Mouse (Mus musculus): Measurements from ENCODE around the gene Daam1. TPM values are rescaled to one million over a fixed set of nuclear protein-coding genes. Genes with fewer than 3 reads are reported as not detected.

The Daam1 gene
- polyA plus RNA-seq, 1 experiment from 2014 or later = 7.4 TPM

GRCm38 (mm10) chr12:71932433-71933386 is 101.8 kb downstream of the Daam1 start:
- Histone ChIP-seq H3K27ac (replicated peaks) (no peak overlapping the region), H3K4me1 (no peaks in the 10 kb centered on the region), H3K9me3 (no peaks in the 10 kb centered on the region), H3K27me3 (replicated peaks; ENCODE audit: low read depth, poor library complexity, severe bottlenecking) (no peaks in the 10 kb centered on the region), H3K36me3 (replicated peaks) (peaks cover 2% of the 10 kb centered on the region; the same call in 1 of the 2 replicates), H3K4me3 (no peak overlapping the region)
- no peak for DNase-seq (ENCODE audit: low spot score)
- WGBS = 85% methylated on average over 9 of the region's 9 CpGs

GRCm38 (mm10) chr12:71933989-71934645 is 103.2 kb downstream of the Daam1 start:
- DNase-seq (ENCODE audit: low spot score) = no peak
- Histone ChIP-seq H3K9me3 (no peaks in the 10 kb centered on the region), H3K27me3 (replicated peaks; ENCODE audit: low read depth, poor library complexity, severe bottlenecking) (no peaks in the 10 kb centered on the region), H3K27ac (replicated peaks) (no peak overlapping the region), H3K36me3 (replicated peaks) (peaks cover 8% of the 10 kb centered on the region), H3K4me3 (no peak overlapping the region), H3K4me1 (no peaks in the 10 kb centered on the region)
- 92% methylated on average over 6 of the region's 6 CpGs for WGBS

DNA sequence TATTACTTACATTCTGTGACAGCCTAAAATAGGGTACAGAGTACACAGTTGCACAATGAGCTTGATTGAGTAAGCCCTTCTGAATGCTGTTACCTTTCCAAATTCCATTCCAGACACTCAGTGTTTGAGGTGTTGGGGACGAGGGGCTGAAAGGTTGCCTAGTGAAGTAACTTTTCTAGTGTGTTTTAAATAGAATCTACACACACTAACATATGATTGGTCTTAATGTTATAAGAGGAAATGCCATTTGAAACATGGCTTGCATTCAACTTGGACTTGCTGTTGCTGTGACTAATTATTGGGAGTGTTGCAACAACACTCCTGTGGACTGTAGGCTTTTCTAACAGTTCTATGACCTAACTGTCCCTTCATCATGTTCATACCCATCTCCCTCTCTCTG is 105.8 kb downstream of the Daam1 start:
- Histone ChIP-seq H3K36me3 (replicated peaks) (peaks cover 8% of the 10 kb centered on the region), H3K4me1 (no peaks in the 10 kb centered on the region), H3K27ac (replicated peaks) (no peak overlapping the region), H3K27me3 (replicated peaks; ENCODE audit: low read depth, poor library complexity, severe bottlenecking) (no peaks in the 10 kb centered on the region), H3K9me3 (no peaks in the 10 kb centered on the region), H3K4me3 (no peak overlapping the region)
- WGBS = 88% methylated on average over 1 of the region's 1 CpGs
- no peak for DNase-seq (ENCODE audit: low spot score)

- H3K4me3 ChIP-seq = no peak overlapping the region
- no peaks in the 10 kb centered on the region for H3K4me1 ChIP-seq
- no peaks in the 10 kb centered on the region for H3K27me3 ChIP-seq (replicated peaks; ENCODE audit: low read depth, poor library complexity, severe bottlenecking)
- peaks cover 16% of the 10 kb centered on the region for H3K36me3 ChIP-seq (replicated peaks)
- 83% methylated on average over 5 of the region's 5 CpGs for WGBS
- H3K9me3 ChIP-seq = no peaks in the 10 kb centered on the region
- H3K27ac ChIP-seq (replicated peaks) = no peak overlapping the region
- DNase-seq (ENCODE audit: low spot score) = no peak
Observed at GRCm38 (mm10) chr12:71938513-71938912, 107.6 kb downstream of the Daam1 start.

GRCm38 (mm10) chr12:71941290-71941689 is 110.4 kb downstream of the Daam1 start:
- WGBS = 90% methylated on average over 5 of the region's 5 CpGs

DNA sequence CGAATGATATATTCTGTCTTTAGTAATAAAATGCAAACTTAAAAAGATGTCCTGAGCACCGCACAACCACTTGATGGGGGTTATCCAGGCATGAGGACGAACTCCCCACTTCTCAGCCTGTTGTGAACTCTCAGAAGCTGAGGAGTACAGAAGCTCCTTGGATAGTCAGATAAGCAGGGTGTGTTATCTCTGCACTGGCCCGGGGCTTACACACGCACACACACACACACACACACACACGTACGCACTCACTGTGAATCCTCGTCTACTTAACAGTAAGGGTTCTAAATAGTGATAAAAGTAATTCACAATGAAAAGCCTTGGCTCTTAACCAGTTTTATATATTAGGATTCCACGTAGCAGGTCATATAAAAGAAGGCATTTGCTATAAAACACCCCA is 112.2 kb downstream of the Daam1 start:
- no peaks in the 10 kb centered on the region for H3K27me3 ChIP-seq (replicated peaks; ENCODE audit: low read depth, poor library complexity, severe bottlenecking)

More at GRCm38 (mm10) chr12:71941290-71941689, 110.4 kb downstream of the Daam1 start:
- no peak for DNase-seq (ENCODE audit: low spot score)
- no peak overlapping the region for H3K27ac ChIP-seq (replicated peaks)
- no peak overlapping the region for H3K4me3 ChIP-seq
- peaks cover 43% of the 10 kb centered on the region for H3K36me3 ChIP-seq (replicated peaks)
- no peaks in the 10 kb centered on the region for H3K27me3 ChIP-seq (replicated peaks; ENCODE audit: low read depth, poor library complexity, severe bottlenecking)
- H3K9me3 ChIP-seq = no peaks in the 10 kb centered on the region
- H3K4me1 ChIP-seq = no peaks in the 10 kb centered on the region

GRCm38 (mm10) chr12:71943646-71944045 is 112.8 kb downstream of the Daam1 start:
- Histone ChIP-seq H3K9me3 (no peaks in the 10 kb centered on the region), H3K4me3 (no peak overlapping the region), H3K4me1 (no peaks in the 10 kb centered on the region), H3K27ac (replicated peaks) (no peak overlapping the region), H3K36me3 (replicated peaks) (peaks cover 58% of the 10 kb centered on the region), H3K27me3 (replicated peaks; ENCODE audit: low read depth, poor library complexity, severe bottlenecking) (no peaks in the 10 kb centered on the region)
- DNase-seq (ENCODE audit: low spot score) = no peak
- 84% methylated on average over 4 of the region's 4 CpGs for WGBS

More for the DNA sequence above, 112.2 kb downstream of the Daam1 start:
- H3K27ac ChIP-seq (replicated peaks) = no peak overlapping the region
- no peaks in the 10 kb centered on the region for H3K4me1 ChIP-seq
- no peaks in the 10 kb centered on the region for H3K9me3 ChIP-seq
- peaks cover 57% of the 10 kb centered on the region for H3K36me3 ChIP-seq (replicated peaks)
- H3K4me3 ChIP-seq = no peak overlapping the region
- no peak for DNase-seq (ENCODE audit: low spot score)
- WGBS = 92% methylated on average over 9 of the region's 9 CpGs

DNA sequence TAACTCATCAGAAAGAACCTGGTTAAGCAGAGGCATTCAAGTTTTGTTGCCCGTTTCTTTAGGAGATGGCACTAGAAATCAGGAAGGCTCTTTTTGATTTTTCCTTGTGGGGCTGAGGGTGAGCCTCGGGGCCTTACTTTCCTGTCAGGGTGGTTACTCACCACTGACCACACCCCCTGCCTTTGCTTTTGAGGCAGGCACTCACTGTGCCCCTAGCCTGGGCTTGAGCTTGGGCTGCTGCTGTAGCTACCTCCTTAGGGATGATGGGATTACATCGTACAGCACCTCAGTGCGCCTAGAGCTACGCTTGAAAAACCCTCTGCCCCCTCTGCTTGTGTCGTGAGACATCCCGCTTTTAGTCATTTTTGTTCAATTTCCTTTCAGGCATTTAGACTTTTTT is 115.0 kb downstream of the Daam1 start:
- WGBS = 82% methylated on average over 7 of the region's 7 CpGs
- Histone ChIP-seq H3K27ac (replicated peaks) (no peak overlapping the region), H3K36me3 (replicated peaks) (peaks cover 69% of the 10 kb centered on the region), H3K9me3 (no peaks in the 10 kb centered on the region), H3K4me3 (no peak overlapping the region), H3K27me3 (replicated peaks; ENCODE audit: low read depth, poor library complexity, severe bottlenecking) (no peaks in the 10 kb centered on the region), H3K4me1 (no peaks in the 10 kb centered on the region)
- no peak for DNase-seq (ENCODE audit: low spot score)

DNA sequence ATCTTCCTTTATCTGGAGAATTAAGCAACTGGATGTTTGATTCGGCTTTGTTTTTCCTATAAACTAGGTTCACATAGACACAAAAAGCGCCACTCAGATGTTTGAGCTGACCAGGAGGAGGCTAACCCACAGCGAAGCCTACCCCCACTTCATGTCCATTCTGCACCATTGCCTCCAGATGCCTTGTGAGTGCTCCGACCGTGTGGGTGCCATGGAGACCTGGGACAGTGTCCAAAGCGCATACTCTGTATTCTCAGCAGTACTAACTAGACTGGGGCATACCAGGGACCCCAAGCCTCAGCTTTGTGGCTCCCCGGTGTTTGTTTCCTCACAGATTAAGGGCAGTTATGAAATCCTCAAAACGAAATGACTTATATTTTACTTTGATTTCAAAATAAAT is 115.6 kb downstream of the Daam1 start:
- no peaks in the 10 kb centered on the region for H3K27me3 ChIP-seq (replicated peaks; ENCODE audit: low read depth, poor library complexity, severe bottlenecking)
- peaks cover 75% of the 10 kb centered on the region for H3K36me3 ChIP-seq (replicated peaks)
- H3K4me1 ChIP-seq = no peaks in the 10 kb centered on the region
- DNase-seq (ENCODE audit: low spot score) = no peak
- no peak overlapping the region for H3K27ac ChIP-seq (replicated peaks)
- no peak overlapping the region for H3K4me3 ChIP-seq
- 87% methylated on average over 8 of the region's 8 CpGs for WGBS
- H3K9me3 ChIP-seq = no peaks in the 10 kb centered on the region

DNA sequence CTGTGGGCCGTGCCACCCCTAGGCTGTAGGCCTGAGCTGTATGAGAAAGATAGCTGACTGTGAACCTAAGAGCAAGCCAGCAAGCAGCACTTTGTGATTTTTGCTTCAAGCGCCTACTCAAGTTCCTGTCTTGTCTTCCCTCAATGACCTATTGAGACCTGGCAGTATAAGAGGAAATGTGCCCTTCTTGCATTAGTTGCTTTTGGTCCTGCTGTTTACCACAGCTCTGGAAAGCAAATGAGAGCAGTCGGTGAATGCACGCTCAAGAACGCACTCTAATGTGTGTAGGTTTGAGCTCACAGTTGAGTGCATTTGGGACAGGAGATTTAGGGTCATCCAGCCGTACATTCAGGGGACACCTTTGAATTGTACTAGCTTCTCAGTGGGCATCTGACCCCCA is 118.1 kb downstream of the Daam1 start:
- H3K27ac ChIP-seq (replicated peaks) = no peak overlapping the region
- H3K36me3 ChIP-seq (replicated peaks) = peaks cover 85% of the 10 kb centered on the region
- WGBS = 94% methylated on average over 6 of the region's 6 CpGs
- no peaks in the 10 kb centered on the region for H3K9me3 ChIP-seq
- no peaks in the 10 kb centered on the region for H3K27me3 ChIP-seq (replicated peaks; ENCODE audit: low read depth, poor library complexity, severe bottlenecking)
- no peak for DNase-seq (ENCODE audit: low spot score)
- no peak overlapping the region for H3K4me3 ChIP-seq
- peaks cover 5% of the 10 kb centered on the region; the same call in 1 of the 2 replicates for H3K4me1 ChIP-seq

DNA sequence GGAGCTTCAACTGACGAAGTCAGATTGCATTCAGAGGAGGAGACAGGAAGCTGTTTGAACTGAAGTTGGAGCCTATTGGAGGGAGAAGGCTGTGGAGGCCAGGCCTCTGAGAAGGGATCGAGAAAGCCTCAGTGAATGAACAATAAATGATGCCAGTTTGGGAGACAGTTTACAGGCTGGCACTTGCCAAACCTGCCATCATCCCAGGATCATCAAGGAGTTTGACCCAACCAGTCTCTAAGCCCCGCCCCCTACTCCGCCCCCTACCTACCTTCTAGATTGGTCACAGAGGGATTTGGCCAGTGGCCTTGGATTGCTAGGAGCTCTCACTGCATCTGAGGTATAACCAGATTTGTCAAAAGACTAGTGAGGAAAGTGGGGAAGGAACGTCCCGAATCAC is 118.7 kb downstream of the Daam1 start:
- H3K36me3 ChIP-seq (replicated peaks) = peaks cover 79% of the 10 kb centered on the region
- peaks cover 5% of the 10 kb centered on the region; the same call in 1 of the 2 replicates for H3K4me1 ChIP-seq
- H3K27ac ChIP-seq (replicated peaks) = no peak overlapping the region
- no peaks in the 10 kb centered on the region for H3K27me3 ChIP-seq (replicated peaks; ENCODE audit: low read depth, poor library complexity, severe bottlenecking)
- no peaks in the 10 kb centered on the region for H3K9me3 ChIP-seq
- no peak overlapping the region for H3K4me3 ChIP-seq
- DNase-seq (ENCODE audit: low spot score) = no peak
- 91% methylated on average over 6 of the region's 6 CpGs for WGBS

GRCm38 (mm10) chr12:71950095-71950877 is 119.4 kb downstream of the Daam1 start:
- no peaks in the 10 kb centered on the region for H3K9me3 ChIP-seq
- peaks cover 5% of the 10 kb centered on the region; the same call in 1 of the 2 replicates for H3K4me1 ChIP-seq
- H3K4me3 ChIP-seq = no peak overlapping the region
- peaks cover 73% of the 10 kb centered on the region for H3K36me3 ChIP-seq (replicated peaks)
- no peak overlapping the region for H3K27ac ChIP-seq (replicated peaks)
- 91% methylated on average over 13 of the region's 13 CpGs for WGBS
- no peaks in the 10 kb centered on the region for H3K27me3 ChIP-seq (replicated peaks; ENCODE audit: low read depth, poor library complexity, severe bottlenecking)
- no peak for DNase-seq (ENCODE audit: low spot score)
